Mouse (Mus musculus) spleen, postnatal 10 days (tissue): Measurements from ENCODE around the gene Fopnl.
A peak's percentile ranks its signal among the peaks of the same experiment; 100 is the strongest.

Experiments used
- DNase-seq, 2 experiments: peaks; one replicate each; pipeline ENCODE4 v3.0.0; 2021 to 2022; ENCODE audit warnings: low spot score in 2 of 2

The Fopnl gene

DNA sequence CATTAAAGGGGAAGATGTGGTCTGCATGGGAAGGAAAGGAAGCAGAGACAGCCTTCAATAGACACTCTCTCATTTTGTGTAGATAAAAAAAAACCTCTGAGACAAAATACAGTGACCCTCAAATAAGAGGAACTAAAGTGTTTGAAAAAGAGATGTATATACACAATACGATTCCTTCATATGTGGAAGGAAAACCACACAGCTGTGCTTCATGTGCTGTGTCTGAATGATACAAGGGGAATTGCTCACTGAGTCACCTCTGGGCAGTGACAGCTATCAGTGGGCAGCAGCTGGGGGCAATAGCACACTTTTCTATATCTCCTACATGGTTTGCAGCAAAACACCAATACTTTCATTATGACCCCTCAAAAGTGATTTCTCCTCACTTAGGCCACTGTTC, 9.8 kb downstream of the Fopnl start:
- peak in 1 of 2 experiments; percentile 52 for DNase-seq

DNA sequence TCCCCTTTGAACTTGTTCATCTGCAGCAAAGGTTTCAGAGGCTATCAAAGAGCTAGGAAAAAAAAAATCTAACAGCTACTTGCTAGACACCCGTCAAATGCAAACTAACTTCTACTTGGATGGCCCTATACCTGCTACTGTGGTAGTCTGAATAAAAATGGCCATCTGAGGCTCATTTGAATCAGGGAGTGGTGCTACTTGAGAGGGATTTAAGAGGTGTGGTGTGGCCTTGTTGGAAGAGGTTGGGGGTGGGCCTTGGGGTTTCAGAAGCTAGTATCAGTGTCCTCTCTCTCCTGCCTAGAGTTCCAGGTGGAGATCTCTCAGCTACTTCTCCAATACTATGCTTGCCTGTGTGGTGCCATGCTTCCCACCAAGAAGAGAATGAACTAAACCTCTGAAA, 10.8 kb downstream of the Fopnl start:
- DNase-seq, result no peak

DNA sequence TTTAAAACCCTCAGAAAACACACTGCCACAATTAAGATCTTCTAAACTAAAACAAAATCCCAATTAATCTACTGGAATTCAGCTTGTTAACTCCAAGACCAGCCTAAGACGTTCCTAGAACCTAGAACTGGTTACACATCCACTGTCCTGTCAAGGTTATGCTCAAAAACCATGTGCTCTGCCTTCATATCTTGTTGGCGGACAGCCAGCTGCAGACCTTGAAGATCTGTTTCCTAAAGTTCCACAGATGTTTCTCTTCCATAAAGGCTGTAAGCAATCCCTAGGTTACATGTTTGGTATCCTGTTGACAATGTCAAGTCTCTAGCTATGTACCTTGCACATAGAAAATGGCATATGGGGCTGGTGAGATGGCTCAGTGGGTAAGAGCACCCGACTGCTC, 12.4 kb downstream of the Fopnl start:
- DNase-seq, result no peak

DNA sequence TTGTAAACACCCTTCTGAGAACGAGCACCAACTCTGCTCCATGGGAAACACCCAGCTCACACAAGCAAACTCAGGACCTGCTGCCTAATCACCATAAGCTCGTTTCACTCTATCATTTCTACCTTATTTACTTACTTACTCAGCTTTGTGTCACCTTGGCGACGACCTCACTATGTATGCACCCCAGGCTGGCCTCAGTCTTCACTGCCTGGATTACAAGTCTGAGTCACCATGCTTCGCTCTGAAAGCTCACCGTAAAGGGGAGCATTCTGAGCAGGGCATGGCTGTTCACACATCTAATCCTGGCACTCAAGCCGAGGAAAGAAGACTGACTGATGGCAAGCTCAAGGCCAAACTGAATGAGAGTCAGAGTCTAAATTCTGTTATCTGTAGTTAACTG, 13.5 kb downstream of the Fopnl start:
- no peak for DNase-seq

DNA sequence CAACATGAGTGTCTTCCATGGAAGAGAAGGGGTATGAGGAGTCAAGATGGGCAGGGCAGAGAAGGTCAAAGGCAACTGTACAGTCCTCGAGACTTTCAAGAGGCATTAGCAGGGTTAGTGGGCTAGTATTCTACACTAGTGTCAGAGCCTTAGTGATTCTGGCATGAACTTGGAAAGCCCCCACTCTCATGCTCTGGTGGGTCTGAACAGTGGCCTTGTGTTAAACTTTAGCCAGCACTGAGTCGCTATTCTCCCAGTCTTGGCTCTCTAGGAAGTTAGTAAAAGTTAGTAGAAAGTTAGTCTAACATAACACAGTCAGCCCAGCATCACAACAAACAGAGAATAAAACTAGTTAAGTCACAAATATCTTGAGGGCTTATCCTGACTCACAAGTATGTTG, 14.1 kb downstream of the Fopnl start:
- DNase-seq, result no peak

DNA sequence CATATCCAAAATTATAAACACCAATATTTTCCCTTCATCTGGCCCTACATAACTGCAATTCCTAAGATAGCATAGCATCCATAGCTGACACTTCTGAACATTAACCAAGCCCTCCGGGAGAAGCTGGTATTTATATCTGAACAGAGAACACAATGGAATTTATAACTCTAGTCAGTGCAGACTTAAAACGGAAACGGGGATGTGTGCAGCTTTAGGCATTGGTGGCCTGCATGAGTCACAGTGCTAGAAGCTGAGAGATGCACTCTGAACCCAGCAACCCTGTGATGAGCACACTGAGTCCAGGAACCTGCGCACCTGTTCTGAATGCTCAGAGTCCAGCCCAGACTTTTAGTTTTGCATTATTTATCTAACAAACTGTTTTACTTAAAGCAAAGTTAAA, 18.7 kb downstream of the Fopnl start:
- DNase-seq, result no peak

DNA sequence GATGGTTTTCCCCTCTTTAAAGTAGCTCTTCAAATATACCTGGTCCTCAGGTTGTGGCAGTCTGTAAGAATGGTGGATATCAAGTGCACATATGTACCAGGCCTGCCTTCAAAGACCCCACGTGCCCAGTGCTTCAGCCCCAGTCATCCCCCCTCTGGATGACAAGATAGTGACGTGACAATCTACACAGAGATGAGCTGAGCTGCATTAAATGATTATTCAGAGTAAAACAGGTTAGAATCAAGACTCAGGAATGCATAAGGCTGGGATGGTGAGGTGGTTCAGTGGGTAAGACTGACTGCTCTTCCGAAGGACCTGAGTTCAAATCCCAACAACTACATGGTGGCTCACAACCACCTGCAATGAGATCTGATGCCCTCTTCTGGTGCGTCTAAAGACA, 19.5 kb downstream of the Fopnl start:
- no peak for DNase-seq

DNA sequence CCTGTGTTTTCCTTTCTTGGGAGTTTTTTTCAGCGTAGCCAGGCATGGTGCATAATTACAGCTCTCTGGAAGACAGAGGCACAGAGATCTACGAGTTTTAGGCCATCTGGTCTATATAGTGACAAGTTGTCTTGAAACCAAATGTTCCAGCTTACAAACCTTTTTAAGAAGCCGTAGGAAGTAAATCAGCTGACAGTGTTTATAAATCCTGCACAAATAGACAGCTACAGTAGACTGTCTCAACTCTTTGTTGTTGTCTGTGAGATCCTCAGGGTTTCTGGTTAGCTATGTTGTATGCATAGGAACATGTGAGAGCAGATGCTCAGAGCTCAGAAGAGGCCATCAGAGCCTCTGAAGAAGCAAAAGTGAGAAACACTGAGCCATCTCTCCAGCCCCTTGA, 20.1 kb downstream of the Fopnl start:
- no peak for DNase-seq

DNA sequence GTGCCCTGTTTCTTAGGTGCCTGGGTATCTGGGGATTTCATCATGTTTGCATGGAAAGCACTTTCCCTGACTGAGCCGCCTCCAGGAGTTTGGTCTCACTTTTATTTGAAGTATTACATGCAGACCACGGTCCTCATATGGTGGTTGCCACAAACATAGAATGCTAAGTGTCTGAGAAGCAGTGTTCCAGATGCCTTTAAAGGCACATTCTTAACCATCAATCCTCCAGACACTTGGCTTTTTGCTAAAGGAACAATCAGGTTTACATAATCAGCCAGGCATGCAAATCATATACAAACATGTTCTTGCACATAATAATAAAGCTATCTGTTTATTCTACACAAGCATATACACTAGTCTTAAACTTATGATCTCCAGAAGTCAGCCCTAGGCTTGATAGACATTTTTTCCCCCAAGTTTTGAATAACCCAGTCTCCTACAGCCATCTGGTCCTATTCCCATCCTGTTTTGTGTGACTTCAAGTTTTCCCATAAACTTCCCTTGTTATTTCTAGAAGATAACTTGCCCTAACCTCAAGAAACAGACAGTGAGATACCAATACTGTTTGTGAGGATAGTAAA, 20.6 kb downstream of the Fopnl start:
- DNase-seq, result no peak

DNA sequence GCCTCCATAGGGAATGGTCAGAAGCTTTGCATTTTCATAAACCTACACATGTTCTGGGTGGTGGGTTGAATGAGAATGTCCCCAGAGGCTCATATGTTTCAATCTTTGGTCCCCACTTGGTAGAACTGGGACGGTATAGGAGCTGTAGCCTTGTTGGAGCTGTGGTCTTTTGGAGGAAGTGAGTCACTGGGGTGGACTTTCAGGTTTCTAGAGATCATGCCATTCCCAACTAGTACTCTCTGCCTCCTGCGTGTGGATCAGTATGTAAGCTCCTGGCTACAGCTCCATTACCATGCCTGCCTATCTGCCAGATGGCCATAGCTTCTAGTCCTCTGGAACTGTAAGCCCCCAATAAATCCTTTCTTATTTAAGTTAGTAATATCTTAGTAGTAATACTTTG, 21.9 kb downstream of the Fopnl start:
- no peak for DNase-seq

DNA sequence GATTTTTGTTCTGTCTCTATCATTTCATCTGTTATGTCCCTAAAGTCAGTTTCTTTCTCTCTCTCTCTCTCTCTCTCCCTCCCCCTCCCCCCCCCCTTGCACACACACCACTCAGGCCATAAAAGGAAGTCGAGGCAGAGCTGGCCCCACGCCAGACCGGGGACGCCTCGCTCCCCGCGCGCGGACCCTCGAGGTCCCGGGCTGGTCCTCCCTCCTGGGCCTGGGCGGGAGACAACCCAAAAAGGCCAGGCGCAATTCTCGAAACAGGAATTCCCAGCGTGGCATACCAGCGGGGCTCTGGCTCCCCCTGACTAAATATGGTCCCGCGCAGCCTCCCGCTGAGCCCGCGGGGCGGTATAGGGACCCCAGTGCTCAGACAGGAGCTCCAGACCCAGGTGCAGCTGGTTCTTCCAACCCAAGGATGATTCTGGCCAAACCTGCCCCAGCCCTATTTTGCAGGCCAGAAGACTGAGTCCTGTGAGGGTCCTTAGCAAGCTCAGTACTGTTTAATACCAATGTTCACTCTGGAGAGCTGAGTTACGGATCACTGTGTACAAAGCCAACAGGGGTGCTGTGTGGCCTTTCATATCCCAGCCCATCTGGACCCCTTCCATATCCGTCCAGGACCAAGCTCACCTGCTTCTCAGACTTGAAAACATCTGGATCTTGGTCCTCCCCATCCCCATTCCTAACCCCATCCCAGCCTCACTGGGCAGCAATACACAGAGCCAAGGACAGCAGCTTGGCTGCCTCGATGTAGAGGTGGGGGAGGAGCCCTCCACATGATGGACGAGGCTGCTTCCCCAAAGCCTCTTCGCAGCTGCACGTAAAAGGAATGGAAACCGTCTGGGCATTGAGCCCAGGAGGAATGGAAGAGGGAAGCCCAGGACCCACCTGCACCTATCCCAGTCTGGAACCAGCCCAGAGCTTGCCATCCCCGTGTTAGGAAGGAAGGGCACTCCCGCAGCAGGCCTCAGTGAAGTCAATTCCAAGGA, 24.7 kb downstream of the Fopnl start:
- DNase-seq, result no peak

DNA sequence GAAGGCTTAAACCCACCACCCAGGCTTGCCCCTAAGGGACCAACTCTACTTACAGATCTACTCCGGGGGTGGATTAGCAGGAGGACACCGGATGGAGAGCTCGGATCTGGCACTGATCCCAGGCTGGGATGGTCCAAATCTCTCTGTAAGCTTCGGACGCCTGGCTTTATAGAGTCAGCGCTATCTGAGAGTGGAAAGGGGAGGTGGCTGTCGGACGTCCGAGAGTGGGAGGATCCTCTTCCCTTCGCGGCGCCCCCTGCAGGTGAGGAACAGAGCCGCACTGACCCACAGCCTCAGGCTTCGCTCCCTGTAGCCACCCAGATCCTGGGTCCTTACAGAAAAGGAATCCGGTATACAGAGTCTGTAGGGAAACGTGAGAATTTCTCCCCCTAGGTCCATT, 26.0 kb downstream of the Fopnl start, which contains the start of gene Myh11:
Gene Myh11 (minus strand): TSS at position 150 of the 400 bp plus-strand sequence.
- DNase-seq, result peak in 1 of 2 experiments; percentile 76

DNA sequence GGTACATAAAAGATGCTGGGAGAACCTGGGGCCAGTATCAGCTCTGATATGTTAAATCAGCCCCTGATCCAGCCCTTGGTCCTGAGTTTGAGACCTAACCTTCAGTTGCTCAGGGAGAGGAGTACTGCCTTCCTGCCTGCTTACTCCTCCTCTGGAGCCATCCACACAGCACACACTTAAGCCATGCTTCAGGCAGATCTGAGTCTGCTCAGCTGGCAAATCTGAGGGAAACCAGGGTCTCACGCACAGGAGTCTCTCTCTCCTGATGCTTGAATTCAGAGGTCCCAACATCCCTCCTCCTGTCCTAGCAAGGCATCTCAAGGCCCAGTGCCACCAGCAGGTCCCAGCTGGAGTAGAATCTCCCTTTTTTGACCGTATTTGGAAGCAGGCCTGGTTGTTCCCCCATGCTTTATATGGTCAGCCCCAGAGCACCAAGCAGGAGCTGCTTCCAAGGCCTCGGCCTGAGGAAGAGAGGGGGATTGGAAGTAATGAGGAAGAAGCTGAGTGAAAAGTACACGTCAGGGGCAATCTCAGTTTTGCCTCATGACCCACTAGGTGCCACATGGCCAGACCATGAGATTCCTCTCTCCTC, 44.7 kb downstream of the Fopnl start:
- DNase-seq, result no peak

DNA sequence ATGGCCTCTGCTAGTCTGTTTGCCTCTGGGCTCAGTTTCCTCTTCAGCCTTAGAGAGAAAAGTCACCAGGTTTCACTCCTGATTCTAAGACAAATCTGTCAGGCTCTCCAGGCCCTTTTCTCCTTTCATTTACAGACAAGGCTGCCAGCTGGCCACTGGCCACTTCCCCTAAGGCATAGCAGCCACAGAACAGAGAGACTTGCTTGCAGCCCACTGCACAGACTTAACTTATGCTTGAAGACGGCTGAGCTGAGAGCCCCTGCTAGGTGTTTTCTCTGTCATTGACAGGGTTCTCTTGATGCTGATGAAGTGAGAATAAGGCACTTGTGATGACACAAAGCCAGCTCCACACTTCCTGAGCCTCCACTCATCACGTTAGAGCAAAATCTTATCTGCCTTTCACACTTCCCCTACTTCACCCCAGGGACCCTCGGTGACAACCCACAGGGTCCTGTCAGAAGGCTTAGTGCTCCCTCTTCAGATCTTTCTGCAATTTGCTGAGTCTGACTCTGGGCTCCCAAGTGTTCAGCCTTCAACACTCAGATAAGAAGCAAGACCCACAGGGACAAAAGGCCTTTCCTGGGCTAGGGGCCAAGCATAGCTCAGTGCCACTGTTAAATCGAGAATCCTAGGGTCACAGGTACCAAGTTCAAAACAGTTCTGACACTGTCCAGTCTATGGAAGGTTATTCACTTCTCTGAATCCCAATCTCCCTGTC, 51.8 kb downstream of the Fopnl start:
- DNase-seq, result no peak

DNA sequence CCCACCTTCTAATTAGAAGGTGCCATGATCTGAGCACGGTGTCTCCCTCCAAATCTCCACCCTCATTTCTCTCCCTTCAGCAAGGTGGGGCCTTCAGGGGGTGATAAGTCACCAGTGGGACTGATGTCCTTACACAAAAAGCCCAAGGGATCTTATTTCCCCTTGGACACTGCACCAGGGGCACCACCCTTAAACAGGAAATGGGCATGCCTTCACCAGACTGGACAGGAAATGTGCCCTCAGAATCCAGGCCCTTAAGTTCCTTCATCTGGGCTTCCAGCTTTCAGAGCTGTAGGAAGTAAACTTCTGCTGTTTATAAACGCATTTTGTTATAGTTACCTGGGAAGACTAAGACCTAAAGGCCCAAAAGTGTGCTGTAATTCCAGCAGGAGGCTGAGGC, 52.7 kb downstream of the Fopnl start:
- DNase-seq, result no peak

DNA sequence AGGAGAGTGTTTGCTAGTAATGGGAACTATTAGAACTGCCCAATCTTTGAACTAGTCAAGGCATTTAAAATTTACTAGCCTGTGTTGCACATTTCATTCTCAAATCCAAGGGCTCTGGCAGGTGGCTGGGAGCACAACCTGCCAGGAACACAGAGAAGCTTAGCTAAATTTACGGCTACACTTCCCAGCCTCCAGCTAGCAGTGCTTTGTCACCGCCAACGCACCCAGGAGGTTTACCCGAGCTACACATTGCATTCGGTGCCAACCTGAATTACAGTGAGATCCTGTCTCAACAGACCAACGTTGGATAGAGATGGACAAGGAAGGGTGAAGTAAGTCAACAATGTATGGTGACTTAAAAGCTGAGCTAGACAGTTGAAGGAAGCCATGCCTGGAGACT, 54.0 kb downstream of the Fopnl start:
- no peak for DNase-seq

DNA sequence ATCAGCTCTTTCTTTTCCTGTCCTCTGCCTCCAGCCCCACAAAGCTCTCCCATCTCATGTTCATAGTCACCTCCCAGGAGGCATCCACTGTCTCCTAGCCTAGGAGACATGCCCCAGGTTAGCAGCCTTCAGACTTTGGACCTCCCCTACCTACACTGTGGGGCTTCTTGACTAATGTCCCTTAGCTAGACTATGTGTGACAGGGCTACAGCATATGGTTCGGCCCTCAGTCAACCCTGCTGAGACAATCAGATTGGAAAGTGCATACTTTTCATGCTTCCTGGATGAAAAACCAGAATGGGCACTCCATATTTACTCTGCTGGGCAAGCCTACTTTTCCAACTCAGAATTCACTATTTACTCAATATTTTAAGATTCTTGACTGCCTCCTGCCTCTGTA, 54.8 kb downstream of the Fopnl start:
- no peak for DNase-seq

DNA sequence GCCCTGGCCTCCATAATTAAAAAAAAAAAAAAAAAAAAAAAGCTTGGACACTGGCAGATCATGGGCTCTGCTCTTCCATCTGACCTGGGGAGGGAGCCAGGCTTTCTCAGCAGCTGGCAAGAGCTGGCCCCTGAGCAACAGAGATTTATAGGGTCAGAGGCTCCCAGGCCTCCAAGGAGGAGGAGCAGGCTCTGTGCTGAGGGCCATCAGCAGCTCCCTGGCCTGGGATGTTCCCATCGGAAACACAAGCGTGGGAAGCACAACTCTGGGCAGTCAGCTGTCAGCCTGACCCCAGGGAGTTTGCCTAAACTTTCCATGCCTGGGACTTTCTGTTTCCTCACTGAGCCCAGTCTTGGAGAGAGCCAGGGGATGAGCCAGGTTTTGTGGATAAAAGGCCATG, 58.3 kb downstream of the Fopnl start:
- peak in 1 of 2 experiments; percentile 17 for DNase-seq

DNA sequence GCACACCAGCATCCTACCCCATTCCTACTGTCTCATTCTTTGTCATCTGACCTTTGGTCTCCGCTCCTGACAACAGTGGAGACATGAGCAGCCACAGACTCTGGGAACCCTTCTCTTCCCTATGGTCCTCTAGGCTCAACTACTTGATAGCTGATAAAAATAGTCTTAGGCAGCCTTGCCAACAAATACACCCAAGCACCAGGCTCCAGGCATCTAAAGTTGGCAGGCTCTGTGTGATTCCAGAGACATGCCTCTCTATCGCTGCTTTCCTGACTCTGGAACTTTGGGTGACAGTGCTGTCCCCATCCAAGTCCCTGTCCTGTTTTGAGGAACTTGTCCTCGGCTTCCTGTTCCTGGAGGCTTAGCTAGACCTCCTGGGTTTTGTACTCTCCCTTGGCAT, 63.6 kb downstream of the Fopnl start:
- DNase-seq, result no peak

DNA sequence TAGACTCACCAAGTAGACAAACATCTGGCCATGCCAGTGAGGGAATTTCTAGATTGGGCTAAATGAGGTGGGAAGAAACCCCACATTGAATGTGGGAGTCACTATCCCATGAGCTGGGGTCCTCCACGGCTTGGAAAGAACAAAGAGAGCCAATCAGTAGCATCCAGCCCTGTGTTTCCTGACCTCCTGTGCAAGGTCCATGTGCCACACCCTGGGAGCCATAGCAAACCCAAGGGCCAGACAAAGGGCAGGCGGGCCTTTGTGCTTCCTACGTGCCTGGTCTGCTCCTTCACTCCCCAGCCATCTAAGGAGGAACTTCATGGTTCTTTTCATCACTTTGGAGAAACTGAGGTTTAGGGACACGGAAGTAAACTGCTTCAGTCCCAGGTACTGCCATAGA, 64.3 kb downstream of the Fopnl start:
- no peak for DNase-seq

DNA sequence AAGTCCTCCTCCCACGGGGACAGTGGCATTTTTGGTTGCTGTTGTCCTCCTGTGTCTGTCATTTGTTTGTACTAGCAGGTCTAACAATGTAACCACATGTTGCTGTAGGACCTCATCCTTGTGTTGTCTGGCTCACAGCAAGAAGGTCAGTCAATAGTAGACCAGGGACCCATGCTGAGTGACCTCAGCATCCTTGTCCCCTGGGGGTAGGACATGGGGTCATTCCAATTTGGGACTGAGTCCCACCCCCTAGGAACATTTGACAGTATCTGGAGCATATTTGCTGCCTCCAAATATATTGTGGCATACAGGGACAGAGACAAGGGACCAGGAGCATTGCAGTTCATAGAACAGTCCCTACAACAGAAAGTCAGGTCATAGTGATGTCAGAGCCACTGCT, 67.3 kb downstream of the Fopnl start:
- DNase-seq, result no peak
